Mouse (Mus musculus) stomach, embryonic 16.5 days (tissue): ENCODE results near the gene Rtn4. TPM values are rescaled to one million over a fixed set of nuclear protein-coding genes. Genes with fewer than 3 reads are reported as not detected.
"Not testable (repeated sequence)": the region's sequence is repeated elsewhere in the genome, so short reads cannot be mapped to it uniquely, and the experiment has no call there.

Experiments used
- ATAC-seq: fragments of 200-750 bp; cut with Nextera tagmentation; 2 replicates; pipeline ENCODE4 v1.8.0; 2017; ENCODE audit warnings: moderate number of reproducible peaks, moderate TSS enrichment; ENCODE audit not compliant: insufficient read depth, low FRiP score
- H3K27ac ChIP-seq: fragments of 300-500 bp; sonication (generic); 2 replicates; pipeline ENCODE4 v1.5.1; 2014; ENCODE audit warnings: low read length
- H3K27me3 ChIP-seq: fragments of 300-500 bp; sonication (generic); 2 replicates; pipeline ENCODE4 v1.6.1; 2014; ENCODE audit warnings: low read length, control low read depth, mixed read lengths; ENCODE audit not compliant: control insufficient read depth, insufficient read depth
- H3K36me3 ChIP-seq: fragments of 300-500 bp; sonication (generic); 2 replicates; pipeline ENCODE4 v1.6.1; 2014; ENCODE audit warnings: low read length; ENCODE audit not compliant: control insufficient read depth, insufficient read depth
- H3K4me1 ChIP-seq: fragments of 300-500 bp; sonication (generic); 2 replicates; pipeline ENCODE4 v1.6.1; 2014; ENCODE audit warnings: low read length, control low read depth, mixed read lengths; ENCODE audit not compliant: control insufficient read depth, insufficient read depth
- H3K4me2 ChIP-seq: fragments of 300-500 bp; sonication (generic); 2 replicates; pipeline ENCODE4 v1.6.1; 2014; ENCODE audit warnings: low read depth, low read length, mixed read lengths
- H3K4me3 ChIP-seq: fragments of 300-500 bp; sonication (generic); replicated peaks from 2 replicates; pipeline ENCODE4 v1.5.1; 2014; ENCODE audit warnings: mild to moderate bottlenecking, low read length
- H3K9ac ChIP-seq: fragments of 300-500 bp; sonication (generic); 2 replicates; pipeline ENCODE4 v1.6.1; 2014; ENCODE audit warnings: low read length
- H3K9me3 ChIP-seq: fragments of 300-500 bp; sonication (generic); replicated peaks from 2 replicates; pipeline ENCODE4 v1.6.1; 2016; ENCODE audit warnings: low read length, control low read depth; ENCODE audit not compliant: control insufficient read depth
- WGBS: fragments of 180-500 bp; shearing (Covaris S2); extraction: QIAGEN DNeasy Blood & Tissue Kit; methylation state at CpG from one replicate; pipeline ENCODE4 v1.1.7; 2014; 5-methylcytosine and 5-hydroxymethylcytosine counted together
- polyA plus RNA-seq: library from polyadenylated mRNA; unstranded; fragments of >200 nt; fragmentation: Nextera tagmentation; extraction: Ambion mirVana; gene quantifications from 2 replicates; pipeline ENCODE4 v1.2.1, GENCODE M21; 2015

Rtn4 gene
- polyA plus RNA-seq, 1 experiment from 2014 or later, result 51.7 TPM

- no peak for ATAC-seq
- no peaks in the 10 kb centered on the region for H3K4me1 ChIP-seq
- H3K9ac ChIP-seq, result no peak overlapping the region
- no peak overlapping the region for H3K4me3 ChIP-seq
- 88% methylated on average over 8 of the region's 8 CpGs for WGBS
- H3K9me3 ChIP-seq, result no peaks in the 10 kb centered on the region
- no peaks in the 10 kb centered on the region for H3K27me3 ChIP-seq
- H3K27ac ChIP-seq, result no peak overlapping the region
- no peak overlapping the region for H3K4me2 ChIP-seq
- 0 out of 2 replicates have a peak, but pooled peaks cover 9% of the 10 kb centered on the region for H3K36me3 ChIP-seq
These were observed 56.2 kb downstream of the Rtn4 start for GRCm38 (mm10) chr11:29748750-29749467.

GRCm38 (mm10) chr11:29749468-29749829, 56.7 kb downstream of the Rtn4 start:
- Histone ChIP-seq H3K27ac (no peak overlapping the region), H3K9me3 (no peaks in the 10 kb centered on the region), H3K4me1 (no peaks in the 10 kb centered on the region), H3K4me3 (no peak overlapping the region), H3K9ac (no peak overlapping the region), H3K36me3 (0 out of 2 replicates have a peak, but pooled peaks cover 9% of the 10 kb centered on the region), H3K27me3 (no peaks in the 10 kb centered on the region), H3K4me2 (no peak overlapping the region)
- 97% methylated on average over 1 of the region's 1 CpGs for WGBS
- ATAC-seq, result no peak

- H3K27me3 ChIP-seq, result no peaks in the 10 kb centered on the region
- H3K9ac ChIP-seq, result no peak overlapping the region
- H3K4me3 ChIP-seq, result no peak overlapping the region
- H3K36me3 ChIP-seq, result 0 out of 2 replicates have a peak, but pooled peaks cover 7% of the 10 kb centered on the region
- H3K27ac ChIP-seq, result no peak overlapping the region
- WGBS, result 82% methylated on average over 2 of the region's 2 CpGs
- ATAC-seq, result no peak
- no peak overlapping the region for H3K4me2 ChIP-seq
- no peaks in the 10 kb centered on the region for H3K4me1 ChIP-seq
- H3K9me3 ChIP-seq, result no peaks in the 10 kb centered on the region
These were observed 58.3 kb downstream of the Rtn4 start for GRCm38 (mm10) chr11:29751013-29751412.

- no peaks in the 10 kb centered on the region for H3K4me1 ChIP-seq
- no peaks in the 10 kb centered on the region for H3K27me3 ChIP-seq
- ATAC-seq, result no peak
- no peaks in the 10 kb centered on the region for H3K9me3 ChIP-seq
- no peak overlapping the region for H3K9ac ChIP-seq
- H3K36me3 ChIP-seq, result no peaks in the 10 kb centered on the region
- no peak overlapping the region for H3K4me2 ChIP-seq
- H3K27ac ChIP-seq, result no peak overlapping the region
- 82% methylated on average over 14 of the region's 14 CpGs for WGBS
- no peak overlapping the region for H3K4me3 ChIP-seq
These were observed 59.2 kb downstream of the Rtn4 start for GRCm38 (mm10) chr11:29751648-29752611.

- ATAC-seq, H3K4me3 ChIP-seq, H3K4me1 ChIP-seq, H3K27me3 ChIP-seq, H3K4me2 ChIP-seq, H3K27ac ChIP-seq, H3K36me3 ChIP-seq, H3K9me3 ChIP-seq, H3K9ac ChIP-seq: not testable (repeated sequence)
- 88% methylated on average over 5 of the region's 5 CpGs for WGBS
These were observed 63.3 kb downstream of the Rtn4 start for GRCm38 (mm10) chr11:29756007-29756406.

GRCm38 (mm10) chr11:29758617-29759016, 65.9 kb downstream of the Rtn4 start:
- no peak overlapping the region for H3K4me3 ChIP-seq
- no peak overlapping the region for H3K4me2 ChIP-seq
- H3K36me3 ChIP-seq, result no peaks in the 10 kb centered on the region
- no peaks in the 10 kb centered on the region for H3K9me3 ChIP-seq
- no peak overlapping the region for H3K9ac ChIP-seq
- no peak for ATAC-seq
- H3K27ac ChIP-seq, result no peak overlapping the region
- H3K27me3 ChIP-seq, result no peaks in the 10 kb centered on the region
- 92% methylated on average over 5 of the region's 5 CpGs for WGBS
- H3K4me1 ChIP-seq, result no peaks in the 10 kb centered on the region

GRCm38 (mm10) chr11:29761387-29761786, 68.6 kb downstream of the Rtn4 start:
- Histone ChIP-seq H3K4me3 (no peak overlapping the region), H3K9ac (no peak overlapping the region), H3K36me3 (no peaks in the 10 kb centered on the region), H3K27ac (no peak overlapping the region), H3K4me1 (no peaks in the 10 kb centered on the region), H3K9me3 (no peaks in the 10 kb centered on the region), H3K27me3 (no peaks in the 10 kb centered on the region), H3K4me2 (no peak overlapping the region)
- no peak for ATAC-seq
- WGBS, result 93% methylated on average over 9 of the region's 9 CpGs

- no peak for ATAC-seq
- H3K9me3 ChIP-seq, result no peaks in the 10 kb centered on the region
- no peaks in the 10 kb centered on the region for H3K4me1 ChIP-seq
These were observed 70.0 kb downstream of the Rtn4 start for GRCm38 (mm10) chr11:29762768-29763167.

GRCm38 (mm10) chr11:29765063-29765462, 72.3 kb downstream of the Rtn4 start:
- Histone ChIP-seq H3K27me3 (no peaks in the 10 kb centered on the region), H3K27ac (no peak overlapping the region), H3K4me2 (no peak overlapping the region), H3K4me3 (no peak overlapping the region), H3K36me3 (no peaks in the 10 kb centered on the region), H3K9ac (no peak overlapping the region), H3K9me3 (no peaks in the 10 kb centered on the region), H3K4me1 (no peaks in the 10 kb centered on the region)
- ATAC-seq, result no peak
- 79% methylated on average over 4 of the region's 4 CpGs for WGBS

More at GRCm38 (mm10) chr11:29762768-29763167, 70.0 kb downstream of the Rtn4 start:
- WGBS, result 78% methylated on average over 1 of the region's 1 CpGs
- Histone ChIP-seq H3K27me3 (no peaks in the 10 kb centered on the region), H3K4me3 (no peak overlapping the region), H3K27ac (no peak overlapping the region), H3K36me3 (no peaks in the 10 kb centered on the region), H3K4me2 (no peak overlapping the region), H3K9ac (no peak overlapping the region)
